Mouse (Mus musculus): ENCODE measurements around the gene Bloc1s3.

DNA sequence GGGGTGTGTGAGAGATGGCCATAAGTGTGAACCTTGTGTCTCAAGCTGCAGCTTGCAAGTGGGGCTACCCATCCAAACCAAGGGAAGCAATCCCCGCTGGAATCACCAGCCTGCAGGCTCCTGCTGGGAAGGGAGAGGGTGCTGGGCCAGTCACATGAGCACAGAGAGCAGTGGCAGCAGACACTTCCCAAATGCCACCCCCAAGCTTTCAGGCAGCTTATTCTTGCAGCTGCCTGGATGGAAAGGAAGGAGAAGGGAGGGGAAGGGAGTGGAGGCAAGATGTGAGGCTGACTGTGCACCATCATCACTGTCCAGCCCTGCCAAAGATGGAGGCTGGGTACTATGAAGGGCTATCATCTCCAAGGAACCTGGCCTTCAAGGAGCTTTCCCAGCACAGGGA, 46.0 kb upstream of the Bloc1s3 start:
- TF ChIP-seq CTCF (IDR thresholded peaks at IDR 0.05; ENCODE audit: low read depth): no peak
- TF ChIP-seq EP300 (IDR thresholded peaks at IDR 0.05; ENCODE audit: low read depth): no peak
